Mouse (Mus musculus) megakaryocyte, embryonic 14.5 days (primary cell): Measurements from ENCODE around the gene Akap10.

Experiments
- FLI1 ChIP-seq: IDR thresholded peaks from 2 replicates; pipeline ENCODE4 v1.6.1; 2012; ENCODE audit warnings: low read length, inconsistent platforms, mixed read lengths
- GATA1 ChIP-seq: IDR thresholded peaks from 3 replicates; pipeline ENCODE4 v1.6.1; 2012; ENCODE audit warnings: mixed read lengths, low read length, inconsistent platforms, borderline replicate concordance

- TF ChIP-seq GATA1 (no peak), FLI1 (no peak)
These were observed 58.2 kb downstream of the Akap10 start for GRCm38 (mm10) chr11:61871881-61872280.
